Mouse (Mus musculus): ENCODE measurements at regions not wholly inside any gene's neighbourhood (a gene's known extent, or its start where the extent isn't known, plus 50 kb on each side); places are given as distances from the start of the nearest gene placed in this dataset.

DNA sequence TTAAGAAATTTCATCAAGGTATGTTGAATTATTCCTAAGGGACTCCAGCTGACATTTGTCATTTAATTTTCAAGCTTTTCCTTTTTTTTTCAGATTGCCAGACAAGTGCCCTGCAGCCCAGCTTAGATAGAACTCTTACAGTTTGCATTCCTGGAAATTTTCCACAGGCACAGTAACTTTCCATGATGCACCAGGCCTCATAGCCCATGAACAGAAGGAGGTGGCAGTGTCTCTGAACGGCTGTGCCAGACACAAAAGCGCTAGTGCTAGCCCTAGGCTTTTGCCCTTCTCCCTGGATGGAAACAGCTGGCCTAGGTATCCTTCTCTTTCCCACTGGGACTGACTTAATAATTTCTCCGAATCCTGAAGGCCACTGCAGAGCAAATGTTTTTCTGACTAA, 92.4 kb upstream of the Atp1b1 start:
- H3K4me1 ChIP-seq (ENCODE audit: control insufficient read depth, insufficient read depth, low read length): no peaks in the 10 kb centered on the region; the same call in 1 of the 2 replicates
- 79% methylated on average over 3 of the region's 3 CpGs for WGBS
- H3K4me2 ChIP-seq (replicated peaks; ENCODE audit: low read depth, low read length): no peak overlapping the region
- H3K9ac ChIP-seq (replicated peaks; ENCODE audit: low read depth, low read length): no peak overlapping the region
- H3K27ac ChIP-seq (ENCODE audit: low read length): no peak overlapping the region
- H3K36me3 ChIP-seq (ENCODE audit: control insufficient read depth, insufficient read depth, low read length): no peaks in the 10 kb centered on the region
- H3K27me3 ChIP-seq (ENCODE audit: control insufficient read depth, insufficient read depth, low read length): no peaks in the 10 kb centered on the region
- H3K4me3 ChIP-seq (ENCODE audit: low read depth, low read length): no peak overlapping the region
- no peak for ATAC-seq (ENCODE audit: insufficient number of reproducible peaks, insufficient read depth, low FRiP score, low read depth)
- no peaks in the 10 kb centered on the region for H3K9me3 ChIP-seq (ENCODE audit: control insufficient read depth, low read depth, low read length)

DNA sequence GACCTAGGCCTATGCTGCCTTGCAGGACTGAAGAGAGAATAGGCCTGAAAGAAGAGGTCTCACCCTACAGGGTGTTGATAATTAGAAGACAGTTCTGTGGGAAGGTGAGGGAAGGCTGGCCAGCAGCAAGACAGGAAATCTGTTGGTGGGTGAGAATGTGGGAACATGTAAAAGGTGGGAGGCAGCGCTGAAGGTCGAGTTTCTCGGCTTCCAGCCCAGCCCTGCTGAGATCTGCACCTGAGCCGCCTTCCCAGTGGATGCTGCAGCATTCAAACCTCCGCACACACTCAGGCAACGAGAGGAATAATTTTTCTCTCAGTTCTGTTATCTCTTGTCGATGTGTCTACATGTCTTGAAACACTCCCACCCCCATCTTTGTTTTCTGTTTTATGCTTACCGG, 89.9 kb upstream of the Atp1b1 start:
- no peak overlapping the region for H3K9ac ChIP-seq (replicated peaks; ENCODE audit: low read depth, low read length)
- no peaks in the 10 kb centered on the region for H3K9me3 ChIP-seq (ENCODE audit: control insufficient read depth, low read depth, low read length)
- H3K27me3 ChIP-seq (ENCODE audit: control insufficient read depth, insufficient read depth, low read length): no peaks in the 10 kb centered on the region
- no peak overlapping the region for H3K4me2 ChIP-seq (replicated peaks; ENCODE audit: low read depth, low read length)
- H3K36me3 ChIP-seq (ENCODE audit: control insufficient read depth, insufficient read depth, low read length): no peaks in the 10 kb centered on the region
- 68% methylated on average over 8 of the region's 8 CpGs for WGBS
- no peak for ATAC-seq (ENCODE audit: insufficient number of reproducible peaks, insufficient read depth, low FRiP score, low read depth)
- H3K4me1 ChIP-seq (ENCODE audit: control insufficient read depth, insufficient read depth, low read length): peaks cover 2% of the 10 kb centered on the region
- H3K4me3 ChIP-seq (ENCODE audit: low read depth, low read length): no peak overlapping the region
- H3K27ac ChIP-seq (ENCODE audit: low read length): no peak overlapping the region

DNA sequence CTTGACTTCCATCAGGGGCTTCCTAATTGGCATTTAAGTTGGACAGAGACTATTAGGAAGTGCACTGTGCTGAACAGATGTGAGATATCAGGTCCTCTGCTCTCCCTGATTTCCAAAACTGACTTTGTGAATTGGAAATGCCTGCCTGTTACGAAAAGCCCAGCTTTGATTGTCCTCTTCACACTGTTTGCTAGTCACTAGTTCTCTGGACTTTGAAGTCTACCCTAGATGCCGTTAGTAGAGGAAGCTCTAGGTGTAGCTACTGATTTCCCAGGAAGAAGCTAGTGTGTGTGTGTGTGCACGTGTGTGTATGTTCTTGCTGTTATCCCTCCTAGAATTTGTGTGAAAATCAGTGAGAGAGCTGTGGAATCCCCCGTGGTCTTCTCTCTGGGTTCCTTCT, 87.7 kb upstream of the Atp1b1 start:
- H3K27me3 ChIP-seq (ENCODE audit: control insufficient read depth, insufficient read depth, low read length): no peaks in the 10 kb centered on the region
- no peak overlapping the region for H3K4me2 ChIP-seq (replicated peaks; ENCODE audit: low read depth, low read length)
- ATAC-seq (ENCODE audit: insufficient number of reproducible peaks, insufficient read depth, low FRiP score, low read depth): no peak
- no peak overlapping the region for H3K9ac ChIP-seq (replicated peaks; ENCODE audit: low read depth, low read length)
- H3K27ac ChIP-seq (ENCODE audit: low read length): no peak overlapping the region
- H3K36me3 ChIP-seq (ENCODE audit: control insufficient read depth, insufficient read depth, low read length): no peaks in the 10 kb centered on the region
- no peaks in the 10 kb centered on the region for H3K9me3 ChIP-seq (ENCODE audit: control insufficient read depth, low read depth, low read length)
- 72% methylated on average over 4 of the region's 4 CpGs for WGBS
- no peak overlapping the region for H3K4me3 ChIP-seq (ENCODE audit: low read depth, low read length)
- peaks cover 2% of the 10 kb centered on the region for H3K4me1 ChIP-seq (ENCODE audit: control insufficient read depth, insufficient read depth, low read length)

DNA sequence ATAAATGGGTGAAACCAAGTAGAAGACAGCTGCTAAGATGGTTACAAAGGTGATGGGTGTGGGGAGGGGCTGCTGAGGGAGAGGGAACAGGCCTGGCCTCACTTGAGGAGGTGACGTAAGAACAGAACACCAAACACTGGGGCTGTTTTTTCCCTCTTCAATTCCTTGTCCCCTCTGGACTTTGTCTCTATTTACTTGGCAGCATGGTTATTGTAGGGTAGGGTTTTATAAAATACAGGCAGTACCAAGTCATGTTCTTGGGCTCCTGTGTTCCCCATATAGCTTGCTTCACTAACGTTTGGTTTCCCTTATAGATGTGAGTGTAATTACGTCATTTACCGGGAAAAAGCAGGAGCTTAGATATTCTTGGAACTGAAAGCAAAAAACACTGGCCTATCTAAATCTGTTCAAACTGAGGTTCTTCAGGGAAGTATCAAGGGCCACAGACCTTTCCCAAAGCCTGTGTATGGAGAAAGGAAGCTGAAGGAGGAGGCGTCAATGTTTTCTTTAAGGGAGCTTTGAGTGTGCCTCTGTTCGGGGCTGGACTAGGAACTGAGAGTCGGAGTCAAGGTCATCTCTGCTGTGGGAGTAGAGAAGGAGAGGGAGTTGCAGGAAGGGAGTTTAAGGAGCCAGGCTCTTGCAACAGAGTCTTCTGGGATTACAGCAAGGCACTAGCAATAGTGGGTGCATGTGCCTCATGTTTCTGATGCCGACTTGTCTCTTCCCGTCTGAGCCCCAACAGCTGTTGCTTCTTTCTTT, 85.1 kb upstream of the Atp1b1 start:
- H3K36me3 ChIP-seq (ENCODE audit: control insufficient read depth, insufficient read depth, low read length): no peaks in the 10 kb centered on the region
- peaks cover 2% of the 10 kb centered on the region; the same call in 1 of the 2 replicates for H3K4me1 ChIP-seq (ENCODE audit: control insufficient read depth, insufficient read depth, low read length)
- no peaks in the 10 kb centered on the region for H3K27me3 ChIP-seq (ENCODE audit: control insufficient read depth, insufficient read depth, low read length)
- no peak overlapping the region for H3K9ac ChIP-seq (replicated peaks; ENCODE audit: low read depth, low read length)
- no peak overlapping the region for H3K27ac ChIP-seq (ENCODE audit: low read length)
- 47% methylated on average over 9 of the region's 9 CpGs for WGBS
- ATAC-seq (ENCODE audit: insufficient number of reproducible peaks, insufficient read depth, low FRiP score, low read depth): peak; percentile 65; the same call in 1 of the 2 replicates
- H3K9me3 ChIP-seq (ENCODE audit: control insufficient read depth, low read depth, low read length): no peaks in the 10 kb centered on the region
- no peak overlapping the region for H3K4me3 ChIP-seq (ENCODE audit: low read depth, low read length)
- H3K4me2 ChIP-seq (replicated peaks; ENCODE audit: low read depth, low read length): no peak overlapping the region

DNA sequence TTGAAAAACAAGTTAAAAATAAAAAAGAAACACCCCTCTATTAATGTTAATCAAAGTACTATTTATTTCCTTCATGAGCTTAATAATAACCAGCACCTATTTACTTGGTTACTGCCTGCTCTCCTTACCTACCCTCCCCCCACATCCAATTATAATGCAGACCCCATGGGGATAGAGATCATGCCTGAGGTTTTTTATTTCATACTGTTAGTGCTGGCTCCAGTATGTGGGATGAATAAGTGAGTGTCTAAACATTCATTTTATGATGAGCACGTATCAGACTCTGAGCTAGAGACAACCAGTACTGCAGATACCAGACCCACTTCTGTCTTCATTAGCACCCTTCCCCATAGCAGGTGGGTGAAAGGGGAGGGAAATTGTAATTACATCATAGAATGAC, 83.6 kb upstream of the Atp1b1 start:
- WGBS: 79% methylated on average over 1 of the region's 1 CpGs
- Histone ChIP-seq H3K9me3 (ENCODE audit: control insufficient read depth, low read depth, low read length) (no peaks in the 10 kb centered on the region), H3K4me2 (replicated peaks; ENCODE audit: low read depth, low read length) (no peak overlapping the region), H3K27me3 (ENCODE audit: control insufficient read depth, insufficient read depth, low read length) (no peaks in the 10 kb centered on the region), H3K27ac (ENCODE audit: low read length) (no peak overlapping the region), H3K4me1 (ENCODE audit: control insufficient read depth, insufficient read depth, low read length) (peaks cover 2% of the 10 kb centered on the region; the same call in 1 of the 2 replicates), H3K9ac (replicated peaks; ENCODE audit: low read depth, low read length) (no peak overlapping the region), H3K4me3 (ENCODE audit: low read depth, low read length) (no peak overlapping the region), H3K36me3 (ENCODE audit: control insufficient read depth, insufficient read depth, low read length) (no peaks in the 10 kb centered on the region)
- no peak for ATAC-seq (ENCODE audit: insufficient number of reproducible peaks, insufficient read depth, low FRiP score, low read depth)

DNA sequence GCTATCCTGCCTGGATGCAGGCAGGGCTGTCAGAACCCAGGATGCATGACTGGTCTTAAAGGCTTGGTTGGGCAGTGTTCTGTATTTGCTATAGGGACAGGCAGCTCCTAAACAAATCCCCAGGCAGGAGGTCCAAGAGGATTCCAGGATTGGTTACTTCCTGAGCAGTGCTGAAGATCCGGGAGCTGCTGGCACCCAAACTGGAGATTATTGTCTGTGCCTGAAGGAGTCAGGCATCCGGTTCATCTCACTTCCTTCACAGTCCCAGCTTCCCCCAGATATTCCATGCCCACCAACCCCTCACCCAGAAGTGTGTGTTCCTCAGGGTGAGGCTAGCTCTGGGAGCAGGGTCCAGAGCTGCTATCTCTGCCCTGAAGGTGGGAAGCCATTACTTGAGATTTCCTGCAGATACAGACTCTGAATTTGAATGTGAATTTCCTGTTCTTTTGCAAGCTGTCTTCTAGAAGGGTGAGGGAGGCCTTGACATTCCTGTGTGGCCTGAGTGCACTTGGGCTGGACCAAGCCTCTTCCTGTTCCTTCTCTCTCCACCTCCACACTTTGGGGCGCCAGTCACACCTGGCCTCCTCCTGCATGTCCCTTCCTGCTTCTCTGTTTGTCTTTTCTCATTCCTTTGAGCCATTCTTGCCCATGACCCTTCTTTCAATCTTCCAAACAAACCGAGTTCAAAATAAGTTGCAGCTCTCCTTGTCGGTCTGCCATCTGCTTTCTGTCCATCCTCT, 80.3 kb upstream of the Atp1b1 start:
- no peak for ATAC-seq (ENCODE audit: insufficient number of reproducible peaks, insufficient read depth, low FRiP score, low read depth)
- Histone ChIP-seq H3K27me3 (ENCODE audit: control insufficient read depth, insufficient read depth, low read length) (no peaks in the 10 kb centered on the region), H3K4me2 (replicated peaks; ENCODE audit: low read depth, low read length) (no peak overlapping the region), H3K9ac (replicated peaks; ENCODE audit: low read depth, low read length) (no peak overlapping the region), H3K36me3 (ENCODE audit: control insufficient read depth, insufficient read depth, low read length) (no peaks in the 10 kb centered on the region), H3K9me3 (ENCODE audit: control insufficient read depth, low read depth, low read length) (no peaks in the 10 kb centered on the region), H3K4me1 (ENCODE audit: control insufficient read depth, insufficient read depth, low read length) (peaks cover 2% of the 10 kb centered on the region; the same call in 1 of the 2 replicates), H3K27ac (ENCODE audit: low read length) (no peak overlapping the region), H3K4me3 (ENCODE audit: low read depth, low read length) (no peak overlapping the region)
- WGBS: 67% methylated on average over 5 of the region's 5 CpGs

DNA sequence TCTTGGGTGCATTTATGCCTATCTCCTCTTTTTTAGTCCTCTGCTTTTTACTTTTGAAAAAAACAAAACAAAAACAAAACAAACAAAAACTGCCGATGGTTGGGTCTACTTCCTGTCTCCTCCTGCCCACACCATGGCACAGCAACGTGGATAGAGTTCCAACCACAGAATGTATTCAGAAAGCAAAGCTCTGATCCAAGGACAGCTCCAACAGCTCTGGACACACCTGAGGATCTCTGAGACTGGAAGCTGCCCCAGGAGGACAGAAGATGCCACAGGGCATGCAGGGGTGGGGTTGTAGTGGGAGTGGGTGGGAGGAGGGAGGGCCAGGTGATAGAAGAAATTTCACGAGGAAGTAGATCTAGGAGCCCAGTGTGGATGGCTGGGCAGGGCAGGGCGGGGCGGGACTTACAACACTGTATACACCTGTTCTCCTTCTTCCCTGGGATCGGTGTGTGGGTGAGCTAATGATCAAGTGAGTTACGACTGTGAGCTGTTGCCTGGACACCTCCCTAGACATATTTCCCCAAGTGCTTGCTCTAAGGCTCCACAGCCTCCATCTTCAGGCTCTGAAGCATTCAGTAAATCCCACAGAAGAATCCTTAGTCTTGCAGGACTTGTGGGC, 79.3 kb upstream of the Atp1b1 start:
- Histone ChIP-seq H3K36me3 (ENCODE audit: control insufficient read depth, insufficient read depth, low read length) (no peaks in the 10 kb centered on the region), H3K4me1 (ENCODE audit: control insufficient read depth, insufficient read depth, low read length) (no peaks in the 10 kb centered on the region), H3K4me2 (replicated peaks; ENCODE audit: low read depth, low read length) (no peak overlapping the region), H3K9me3 (ENCODE audit: control insufficient read depth, low read depth, low read length) (no peaks in the 10 kb centered on the region), H3K27ac (ENCODE audit: low read length) (no peak overlapping the region), H3K9ac (replicated peaks; ENCODE audit: low read depth, low read length) (no peak overlapping the region), H3K4me3 (ENCODE audit: low read depth, low read length) (no peak overlapping the region), H3K27me3 (ENCODE audit: control insufficient read depth, insufficient read depth, low read length) (no peaks in the 10 kb centered on the region)
- 61% methylated on average over 7 of the region's 7 CpGs for WGBS
- peak; percentile 86 for ATAC-seq (ENCODE audit: insufficient number of reproducible peaks, insufficient read depth, low FRiP score, low read depth)

DNA sequence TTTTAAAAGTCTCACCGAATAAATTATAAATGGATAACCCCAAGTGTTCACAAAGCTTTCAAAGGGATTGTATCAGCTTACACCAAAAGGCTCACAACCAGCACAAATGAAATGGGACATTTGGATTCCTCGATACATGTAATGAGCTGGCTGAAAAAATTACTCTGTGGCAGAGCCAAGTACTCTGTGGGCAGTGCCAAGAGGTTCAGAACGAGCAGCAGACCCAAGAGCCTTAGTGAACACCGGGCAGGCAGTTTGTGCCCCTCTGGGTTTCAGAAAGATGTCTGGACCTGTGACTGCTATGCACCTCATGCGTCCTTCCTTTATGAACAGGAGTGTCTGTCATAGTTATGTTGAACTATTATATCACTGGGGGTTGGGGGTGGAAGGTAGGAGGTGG, 74.0 kb upstream of the Atp1b1 start:
- H3K9ac ChIP-seq (replicated peaks; ENCODE audit: low read depth, low read length): no peak overlapping the region
- H3K27me3 ChIP-seq (ENCODE audit: control insufficient read depth, insufficient read depth, low read length): no peaks in the 10 kb centered on the region
- H3K27ac ChIP-seq (ENCODE audit: low read length): no peak overlapping the region
- no peak overlapping the region for H3K4me2 ChIP-seq (replicated peaks; ENCODE audit: low read depth, low read length)
- H3K9me3 ChIP-seq (ENCODE audit: control insufficient read depth, low read depth, low read length): no peaks in the 10 kb centered on the region
- no peak overlapping the region for H3K4me3 ChIP-seq (ENCODE audit: low read depth, low read length)
- no peaks in the 10 kb centered on the region for H3K36me3 ChIP-seq (ENCODE audit: control insufficient read depth, insufficient read depth, low read length)
- no peak for ATAC-seq (ENCODE audit: insufficient number of reproducible peaks, insufficient read depth, low FRiP score, low read depth)
- no peaks in the 10 kb centered on the region for H3K4me1 ChIP-seq (ENCODE audit: control insufficient read depth, insufficient read depth, low read length)
- WGBS: 87% methylated on average over 5 of the region's 5 CpGs

Data from stomach, embryonic 14.5 days (tissue).